Comparison of ENCODE assay signal across 10 mouse cellular contexts in the genomic region with DNA sequence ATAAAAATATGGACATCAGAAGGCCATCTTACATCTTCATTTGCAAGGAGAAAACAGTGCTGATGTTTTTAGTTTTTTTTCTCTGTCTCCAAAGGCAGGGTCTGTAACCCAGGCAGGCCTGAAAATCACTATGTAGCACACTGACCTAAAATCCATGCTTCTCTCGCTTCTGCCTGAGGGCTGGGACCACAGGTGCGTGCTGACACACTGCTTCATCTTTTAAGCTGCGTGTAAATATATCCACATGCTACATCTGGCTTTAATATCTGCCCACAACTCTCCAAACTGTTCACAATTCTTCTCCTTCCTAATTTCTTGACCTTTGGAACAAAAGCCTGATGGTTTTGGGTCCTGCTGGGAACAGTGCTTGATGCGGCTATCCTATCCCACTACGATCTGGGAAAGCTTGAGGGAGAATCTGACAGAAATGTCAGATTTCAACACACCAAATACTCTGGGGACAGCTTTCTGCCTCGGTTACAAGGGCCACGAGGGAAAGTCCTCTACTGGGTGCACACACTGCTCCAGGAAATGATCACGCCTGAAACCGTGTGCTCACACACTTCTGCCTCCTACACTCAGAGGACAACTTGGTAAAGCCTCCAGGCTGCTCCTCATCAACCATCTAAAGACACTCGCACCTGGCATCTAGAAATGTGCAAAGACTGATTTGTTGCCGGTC. TPM values are rescaled to one million over a fixed set of nuclear protein-coding genes. Genes with fewer than 3 reads are reported as not detected.
DNase-seq lines count a peak whose midpoint lies in the region; ATAC-seq and TF ChIP-seq lines count a peak whose summit lies in the region.
"Had no signal": no experiment of that assay in that cellular context is flagged by ENCODE, and none has a peak within 500 bp of the region (broad histone marks: within the 10 kb centered on the region; RNA-seq: fewer than 3 reads in every experiment).

No protein-coding gene starts in this region.

- H3K4me2 ChIP-seq in hindbrain, postnatal 0 days (ENCODE audit: low read depth, low read length) = peak overlapping the region; percentile 31; the same call in 1 of the 2 replicates

- 0 out of 2 replicates have a peak overlapping the region, but pooled peaks have one; percentile 1 for H3K27ac ChIP-seq in spleen, adult 2 months (ENCODE audit: insufficient read depth, low read length)
- H3K27ac ChIP-seq in hindbrain, postnatal 0 days = no peak overlapping the region
- H3K27ac ChIP-seq in small intestine, adult 2 months (ENCODE audit: insufficient read depth, low read depth, low read length) = peak overlapping the region; percentile 7; the same call in 1 of the 2 replicates

- intact Hi-C loops in heart, postnatal 36 days (cut with DNase I) = loop anchor here (5.0 kb wide), 1 partner anchor 77 kb away; a partner anchor contains a TSS

- no peak overlapping the region for H3K9ac ChIP-seq in hindbrain, postnatal 0 days (replicated peaks; ENCODE audit: low read length)

- WGBS in spleen, adult 2 months = 53% methylated on average over 11 of the region's 11 CpGs
- 70% methylated on average over 11 of the region's 11 CpGs for WGBS in hindbrain, postnatal 0 days
- WGBS in small intestine, adult 2 months = 42% methylated on average over 11 of the region's 11 CpGs

- no peak for TF ChIP-seq CTCF in spleen, adult 2 months (IDR thresholded peaks at IDR 0.05; ENCODE audit: extremely low read depth, insufficient read depth, insufficient read length, insufficient replicate concordance)
- TF ChIP-seq CTCF in hindbrain, postnatal 0 days (IDR thresholded peaks at IDR 0.05; ENCODE audit: low read depth) = no peak
- no peak for TF ChIP-seq CTCF in small intestine, adult 2 months (IDR thresholded peaks at IDR 0.05; ENCODE audit: extremely low read depth, insufficient read length, insufficient replicate concordance, low read depth, low read length)

- no peak for ATAC-seq in hindbrain, postnatal 0 days

- no peak overlapping the region for H3K4me3 ChIP-seq in spleen, adult 2 months (ENCODE audit: extremely low read depth, insufficient read depth, insufficient read length)
- H3K4me3 ChIP-seq in hindbrain, postnatal 0 days (ENCODE audit: low read length) = no peak overlapping the region
- peak overlapping the region; percentile 38 for H3K4me3 ChIP-seq in small intestine, adult 2 months (ENCODE audit: low read depth, low read length)

- peaks cover 9% of the 10 kb centered on the region; the same call in 1 of the 2 replicates for H3K4me1 ChIP-seq in spleen, adult 2 months (ENCODE audit: control insufficient read depth, insufficient read depth, insufficient read length)
- peaks cover 15% of the 10 kb centered on the region for H3K4me1 ChIP-seq in hindbrain, postnatal 0 days (ENCODE audit: insufficient read depth, low read length)
- H3K4me1 ChIP-seq in small intestine, adult 2 months (ENCODE audit: control insufficient read depth, insufficient read depth, insufficient read length, low read length) = peaks cover 25% of the 10 kb centered on the region

- no peak for TF ChIP-seq POLR2A in spleen, adult 2 months (IDR thresholded peaks at IDR 0.05; ENCODE audit: low read depth, low read length)
- TF ChIP-seq POLR2A in small intestine, adult 2 months (IDR thresholded peaks at IDR 0.05; ENCODE audit: low read depth, low read length) = no peak

- 0 out of 2 replicates have a peak, but pooled peaks cover 2% of the 10 kb centered on the region for H3K36me3 ChIP-seq in spleen, adult 2 months (ENCODE audit: control insufficient read depth, insufficient read depth, low read length)
- no peaks in the 10 kb centered on the region for H3K36me3 ChIP-seq in hindbrain, postnatal 0 days (ENCODE audit: insufficient read depth, low read length)
- peaks cover 8% of the 10 kb centered on the region for H3K36me3 ChIP-seq in small intestine, adult 2 months (ENCODE audit: control insufficient read depth, insufficient read depth, low read length)

- H3K27me3 ChIP-seq in spleen, adult 2 months (ENCODE audit: control insufficient read depth, insufficient read depth, low read length) = no peaks in the 10 kb centered on the region
- H3K27me3 ChIP-seq in hindbrain, postnatal 0 days (ENCODE audit: insufficient read depth, low read length) = no peaks in the 10 kb centered on the region
- no peaks in the 10 kb centered on the region for H3K27me3 ChIP-seq in small intestine, adult 2 months (ENCODE audit: control insufficient read depth, insufficient read depth, low read length)
- H3K27me3 ChIP-seq: Patski had no signal

- DNase-seq in heart, adult 18-20 months = peak; percentile 38 to 42
- no peak for DNase-seq in heart, postnatal 36 days
- no peak for DNase-seq in spleen, adult 2 months (ENCODE audit: low read depth in 1 of 2, low spot score in 2 of 2)
- no peak for DNase-seq in spleen, adult 18-20 months
- no peak for DNase-seq in hindbrain, postnatal 0 days (ENCODE audit: low spot score)
- no peak for DNase-seq in gastrocnemius, adult 8-10 months (ENCODE audit: low spot score in 2 of 2)
- DNase-seq in cerebellum, adult 18-20 months = no peak
- DNase-seq: gastrocnemius, postnatal 14 days had no signal

- H3K9me3 ChIP-seq in hindbrain, postnatal 0 days (ENCODE audit: low read length) = no peaks in the 10 kb centered on the region

RNA-seq across cellular contexts. Expression of a gene that starts 1.7 kb away (rescaled TPM):
- 10 to 100 TPM; 42.9 to 44.4 TPM for total RNA-seq in heart, adult 18-20 months (2021)
- 10 to 100 TPM; 41.0 to 42.8 TPM for total RNA-seq in heart, postnatal 36 days (2021)
- 22.3 and 29.0 TPM in 2 replicates for polyA plus RNA-seq in spleen, adult 2 months (2012; rRNA removed)
- 17.9 and 23.1 TPM in 2 replicates for total RNA-seq in hindbrain, postnatal 0 days (2014; rRNA removed)
- 37.6 and 41.8 TPM in 2 replicates for polyA plus RNA-seq in hindbrain, postnatal 0 days (2015; fragmentation: Nextera tagmentation; extraction: Ambion mirVana)
- 12.5 and 19.5 TPM in 2 replicates for polyA plus RNA-seq in small intestine, adult 2 months (2012; rRNA removed)
- 10 to 100 TPM; 17.2 to 23.5 (median 21.3) TPM for total RNA-seq in gastrocnemius, adult 8-10 months (2022)

RNA-seq across cellular contexts. Expression of a gene that starts 2.1 kb away (rescaled TPM):
- 100 to 1,000 TPM; 123 to 141 TPM for total RNA-seq in heart, adult 18-20 months (2021)
- total RNA-seq in heart, postnatal 36 days (2021) = 100 to 1,000 TPM; 130 to 150 TPM
- 64.7 and 87.1 TPM in 2 replicates for polyA plus RNA-seq in spleen, adult 2 months (2012; rRNA removed)
- total RNA-seq in hindbrain, postnatal 0 days (2014; rRNA removed) = 82.8 and 88.9 TPM in 2 replicates
- 94.3 and 102 TPM in 2 replicates for polyA plus RNA-seq in hindbrain, postnatal 0 days (2015; fragmentation: Nextera tagmentation; extraction: Ambion mirVana)
- polyA plus RNA-seq in small intestine, adult 2 months (2012; rRNA removed) = 127 and 214 TPM in 2 replicates
- total RNA-seq in gastrocnemius, adult 8-10 months (2022) = 10 to 100 TPM; 36.7 to 39.9 (median 38.5) TPM

Comparison
In these comparisons a context has a peak if more than half of its experiments do, and no peak if none do; other contexts are left out.
1. DNase-seq: peak in heart, adult 18-20 months (2 of 2); none in heart, postnatal 36 days (0 of 2), spleen, adult 2 months (0 of 2), spleen, adult 18-20 months (0 of 2), hindbrain, postnatal 0 days (single experiment), gastrocnemius, adult 8-10 months (0 of 2) and cerebellum, adult 18-20 months (0 of 2).